Mouse (Mus musculus) layer of hippocampus, adult 18-20 months (tissue): ENCODE measurements at regions not wholly inside any gene's neighbourhood (a gene's known extent, or its start where the extent isn't known, plus 50 kb on each side); places are given as distances from the start of the nearest gene placed in this dataset.
"Not testable (repeated sequence)": the region's sequence is repeated elsewhere in the genome, so short reads cannot be mapped to it uniquely, and the experiment has no call there.

Source experiments
- DNase-seq, 2 experiments: peaks; one replicate each; pipeline ENCODE4 v3.0.0; 2022; ENCODE audit warnings: low spot score in 2 of 2

DNA sequence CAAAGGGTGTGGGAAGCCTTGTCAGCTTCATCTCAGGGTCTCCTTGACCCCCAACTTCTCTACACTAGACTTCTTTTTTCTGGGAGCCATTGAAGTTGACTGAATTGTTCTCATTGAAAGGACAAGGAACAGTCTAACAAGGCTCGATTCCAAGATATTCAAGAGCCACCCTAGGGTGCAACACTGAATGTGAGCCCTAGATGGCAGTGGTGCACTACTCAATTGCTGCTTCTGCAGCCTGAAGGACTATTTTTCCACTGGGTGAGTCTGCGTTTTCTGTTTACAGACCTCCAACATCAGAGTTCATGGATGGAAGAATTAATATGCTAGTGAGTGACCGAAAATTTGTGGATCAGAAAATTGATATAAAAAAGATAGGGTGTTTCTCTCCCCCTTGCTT lies 161.5 kb downstream of the Hpcal1 start:
- peak; percentile 21 to 84 for DNase-seq

DNA sequence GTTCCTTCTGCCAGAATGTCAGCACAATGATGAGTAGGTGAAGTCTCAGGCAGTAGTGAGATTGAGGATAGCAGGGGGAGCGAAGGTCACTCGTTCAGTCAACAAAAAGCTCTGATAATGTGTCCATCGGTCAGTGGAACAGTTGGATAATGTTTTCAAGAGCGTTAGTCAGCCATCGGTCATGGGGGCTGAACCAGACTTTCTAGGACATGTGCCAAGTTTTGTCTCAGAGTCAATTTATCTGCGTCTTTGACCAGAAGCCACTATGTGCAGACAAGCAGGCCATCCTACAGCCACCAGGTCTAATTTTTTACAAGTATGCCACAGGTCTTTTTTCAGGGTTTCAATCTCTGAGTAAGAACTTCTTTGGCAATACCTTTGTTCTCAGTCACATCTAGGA lies 181.8 kb downstream of the Hpcal1 start:
- not testable (repeated sequence) for DNase-seq

DNA sequence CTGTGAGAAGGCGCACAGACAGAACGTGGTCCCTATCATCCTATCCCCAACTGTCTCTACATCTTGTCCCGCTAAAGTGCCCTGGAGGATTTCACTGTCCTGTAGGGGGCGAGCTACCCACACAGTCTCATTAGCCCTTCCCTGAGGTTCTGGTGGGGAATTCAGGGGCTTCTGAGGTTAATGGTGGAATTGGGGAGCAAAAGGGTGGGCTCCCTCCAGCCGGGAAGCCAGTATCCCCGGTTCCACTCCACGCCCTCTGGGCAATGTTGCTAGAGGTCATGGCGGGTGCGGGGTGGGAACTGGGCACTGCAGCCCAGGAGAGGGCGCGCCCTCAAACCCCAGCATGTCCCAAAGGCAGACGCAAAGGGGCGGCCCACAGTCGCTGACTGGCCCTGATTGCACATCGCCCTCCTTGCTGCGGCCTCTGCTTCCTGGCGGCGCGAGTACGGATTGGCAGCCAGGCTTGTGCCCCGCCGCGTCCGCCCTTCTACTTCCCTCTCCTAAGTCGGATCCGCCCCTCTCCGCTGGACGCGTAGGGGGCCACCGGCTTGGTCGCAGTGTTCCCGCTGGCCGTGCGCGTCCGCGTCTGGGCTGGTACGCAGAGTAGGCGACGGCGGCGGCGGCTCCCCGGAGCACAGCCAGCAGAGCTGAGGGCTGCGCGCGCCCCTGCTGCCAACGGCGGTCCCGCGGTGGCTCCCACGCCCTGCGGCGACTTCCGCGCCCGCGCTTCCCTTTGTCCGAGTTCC lies 190.9 kb downstream of the Hpcal1 start:
- peak; percentile 84 to 88 for DNase-seq

DNA sequence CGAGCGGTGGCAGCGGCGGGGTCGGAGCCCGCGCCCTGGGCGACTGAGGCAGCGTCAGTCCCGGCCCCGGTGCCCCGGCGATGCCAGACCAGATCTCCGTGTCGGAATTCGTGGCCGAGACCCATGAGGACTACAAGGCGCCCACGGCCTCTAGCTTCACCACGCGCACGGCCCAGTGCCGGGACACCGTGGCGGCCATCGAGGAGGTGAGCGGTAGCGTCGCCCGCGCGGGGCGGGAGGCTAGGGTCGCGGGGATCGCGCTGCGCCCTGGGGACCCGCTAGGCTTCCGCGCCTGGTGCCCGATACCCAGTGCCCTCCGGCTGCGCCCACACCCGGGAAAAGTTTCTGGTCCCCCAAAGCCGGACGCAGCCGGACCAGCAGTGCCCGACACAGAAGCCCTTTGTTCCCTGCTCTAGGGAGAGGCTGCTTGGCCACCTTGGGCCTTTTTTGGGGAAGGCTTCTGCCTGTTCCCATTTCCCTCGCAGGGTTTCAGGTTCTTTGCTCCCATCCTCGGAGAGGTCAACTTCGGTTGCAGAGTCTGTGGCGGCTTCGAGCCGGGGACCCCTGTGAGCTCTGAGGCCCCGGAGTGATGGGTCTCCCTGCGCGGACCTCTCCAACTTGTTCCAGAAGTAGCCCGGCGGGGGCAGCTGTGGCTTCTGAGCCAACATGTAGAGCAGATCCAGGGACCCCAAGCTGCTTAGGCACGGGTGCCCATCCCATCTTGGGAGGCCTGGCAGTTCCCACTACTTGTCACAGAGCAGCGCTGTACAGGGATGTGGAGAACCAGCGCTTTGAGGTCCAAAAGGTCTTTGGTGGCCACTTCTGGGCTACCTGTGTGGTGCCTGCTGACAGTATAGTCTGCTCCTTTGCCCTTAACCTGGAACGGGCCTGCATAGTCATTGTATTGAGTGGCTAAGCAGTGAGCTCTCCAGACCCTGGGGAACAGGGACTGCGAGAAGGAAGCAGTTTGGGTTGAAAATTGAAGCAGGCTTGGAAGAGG lies 191.8 kb downstream of the Hpcal1 start:
- DNase-seq, result peak; percentile 5 to 10

DNA sequence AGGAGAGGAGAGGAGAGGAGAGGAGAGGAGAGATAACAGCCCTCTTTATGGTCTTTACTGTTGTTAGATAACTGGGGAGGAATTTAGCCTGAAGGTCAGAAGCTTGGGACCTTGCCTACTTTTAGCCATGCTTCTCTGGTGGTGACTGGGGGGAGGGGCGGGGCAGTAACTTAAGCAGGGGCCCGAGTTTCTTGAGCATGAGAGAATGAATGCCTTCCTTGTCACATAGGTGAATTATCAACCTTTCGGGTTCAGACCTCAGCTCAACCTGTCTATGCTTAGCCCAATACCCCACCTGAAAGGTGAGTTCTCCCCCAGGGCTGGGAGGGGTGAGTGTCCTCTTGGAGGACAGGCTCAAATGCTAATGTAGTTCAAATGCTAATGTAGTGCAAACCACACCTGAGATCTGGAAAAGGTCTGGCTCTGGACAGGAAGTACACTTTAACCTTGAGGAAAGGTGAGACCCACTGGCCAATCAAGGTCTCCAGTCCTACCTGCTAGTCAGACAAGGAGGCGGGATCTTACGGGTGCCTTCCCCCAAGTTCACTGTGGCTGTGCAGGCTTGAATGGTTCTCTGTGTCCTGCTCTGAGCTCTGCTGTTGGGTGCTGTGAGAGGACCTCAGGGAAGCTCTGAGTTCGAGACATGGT lies 201.1 kb downstream of the Hpcal1 start:
- DNase-seq, result not testable (repeated sequence)

DNA sequence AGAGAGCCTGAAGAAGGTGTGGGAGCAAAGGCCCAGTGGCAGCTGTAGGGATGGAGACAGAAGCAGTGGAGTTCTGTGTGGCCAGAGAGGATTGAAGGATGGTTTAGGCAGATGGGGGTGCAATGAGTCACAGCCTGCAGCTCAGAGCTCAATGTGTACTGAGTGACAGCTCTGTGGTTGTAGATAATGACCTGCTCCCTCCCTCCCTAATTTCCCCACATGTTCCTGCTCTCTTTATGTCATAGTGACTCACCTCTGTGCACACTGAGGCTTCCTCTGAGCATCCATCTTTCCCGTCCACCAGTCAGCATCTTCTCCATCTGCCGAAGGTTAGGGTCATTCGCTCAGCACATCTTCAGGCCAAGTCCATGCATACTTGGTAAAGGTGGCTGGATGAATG lies 222.4 kb downstream of the Hpcal1 start:
- DNase-seq, result not testable (repeated sequence)
